Mouse (Mus musculus): ENCODE data around the gene Slc35c1. TPM values are rescaled to one million over a fixed set of nuclear protein-coding genes. Genes with fewer than 3 reads are reported as not detected.

Slc35c1 gene
- total RNA-seq, 2 experiments from 2014 or later, result 5.4 to 6.0 TPM

- DNase-seq, result no peak
These were observed 55.6 kb downstream of the Slc35c1 start for GRCm38 (mm10) chr2:92404737-92405136.

DNA sequence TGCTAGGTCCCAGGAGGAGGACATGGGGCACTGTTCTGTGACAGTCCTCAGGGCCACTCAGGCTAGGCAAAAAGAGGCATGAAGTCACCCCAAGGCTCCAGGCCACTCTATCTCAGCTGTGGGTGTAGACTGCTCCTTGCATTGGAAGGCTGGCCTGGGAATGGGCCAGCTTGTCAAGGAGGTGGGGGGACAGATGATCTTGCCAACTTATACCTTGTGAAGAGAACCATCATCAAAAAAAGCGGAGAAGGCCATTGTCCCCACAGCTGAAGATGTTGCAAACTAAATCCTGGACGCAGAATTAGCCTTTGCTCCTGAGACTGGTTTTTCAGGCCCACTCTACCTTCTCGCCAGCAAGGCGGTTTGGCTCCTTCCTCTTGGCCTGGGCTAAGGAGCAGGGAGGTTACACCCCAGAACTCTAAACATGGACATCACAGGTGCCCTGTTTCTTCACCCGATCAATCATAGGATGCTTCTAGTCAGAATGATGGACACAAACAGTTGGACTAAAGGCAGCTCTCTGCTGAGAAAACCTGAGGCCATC is 56.5 kb downstream of the Slc35c1 start:
- DNase-seq, result no peak

Other genes starting within 250 kb of the Slc35c1 start
- 10 to 100 TPM; 24.8 to 27.4 TPM for gene Pex16, start 85.9 kb downstream of the Slc35c1 start, total RNA-seq (2021)
- under 1 TPM in 1 of 2 experiments, not detected in 1; 0.41 TPM for gene Large2, start 85.7 kb downstream of the Slc35c1 start, total RNA-seq (2021)
- gene 1700029I15Rik, start 78.0 kb downstream of the Slc35c1 start, total RNA-seq (2021), result 1 to 10 TPM in 1 of 2 experiments, under 1 TPM in 1; 0.25 to 1.1 TPM
- gene Mapk8ip1, start 59.3 kb downstream of the Slc35c1 start, total RNA-seq (2021), result 1 to 10 TPM; 3.2 to 3.7 TPM
- gene Cry2, start 26.5 kb downstream of the Slc35c1 start, total RNA-seq (2021), result 10 to 100 TPM; 15.4 to 16.7 TPM
- 1 to 10 TPM; 2.2 to 2.4 TPM for gene Chst1, start 139.2 kb upstream of the Slc35c1 start, total RNA-seq (2021)